Mouse (Mus musculus) heart, postnatal 10 days (tissue): ENCODE measurements at regions not wholly inside any gene's neighbourhood (a gene's known extent, or its start where the extent isn't known, plus 50 kb on each side); places are given as distances from the start of the nearest gene placed in this dataset.

Source experiments
- DNase-seq, 2 experiments: peaks; one replicate each; pipeline ENCODE4 v3.0.0; 2021
- intact Hi-C: fragments of 180-260 bp; cut with DNase I; formaldehyde crosslinking; loops from one replicate; pipeline ENCODE4 v1.15.1; 2025

DNA sequence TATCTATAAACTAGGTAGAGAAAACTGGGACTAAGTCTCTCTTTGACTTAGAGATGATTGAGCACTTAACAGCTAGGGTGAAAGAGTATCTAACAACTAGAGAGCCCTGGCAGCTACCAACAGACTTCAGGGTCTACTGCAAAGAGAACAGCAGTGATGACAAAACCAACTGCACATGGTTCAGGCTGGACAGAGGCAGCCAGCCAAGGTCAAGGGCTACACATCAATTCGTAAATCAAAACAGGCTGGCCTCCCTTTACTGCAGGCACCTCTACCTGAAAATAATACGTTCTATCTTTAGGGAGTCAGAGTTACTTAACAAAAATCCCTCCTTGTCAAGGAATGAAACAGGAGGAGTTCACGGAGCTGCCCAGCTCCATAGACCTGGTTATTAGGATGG lies 82.5 kb upstream of the Frmd6 start:
- intact Hi-C loops = no loop called here
- no peak for DNase-seq

DNA sequence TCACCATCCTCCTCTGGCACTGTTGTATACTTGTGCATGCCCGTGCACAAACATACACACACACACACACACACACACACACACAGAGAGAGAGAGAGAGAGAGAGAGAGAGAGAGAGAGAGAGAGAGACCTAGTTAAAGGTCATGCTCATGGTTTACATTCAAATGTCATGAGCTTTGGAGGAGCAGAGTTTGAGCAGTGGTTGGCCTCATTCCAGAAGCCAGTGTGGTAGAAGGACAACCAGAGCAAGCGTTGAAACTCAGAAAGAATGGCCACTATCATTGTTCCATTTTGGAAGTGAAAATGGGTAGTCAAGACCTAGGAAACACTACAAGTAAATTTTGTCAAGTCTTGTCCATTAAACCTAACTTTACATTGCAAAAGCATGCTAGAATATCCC lies 79.6 kb upstream of the Frmd6 start:
- peak in 1 of 2 experiments; percentile 12 for DNase-seq
- intact Hi-C loops = no loop called here

DNA sequence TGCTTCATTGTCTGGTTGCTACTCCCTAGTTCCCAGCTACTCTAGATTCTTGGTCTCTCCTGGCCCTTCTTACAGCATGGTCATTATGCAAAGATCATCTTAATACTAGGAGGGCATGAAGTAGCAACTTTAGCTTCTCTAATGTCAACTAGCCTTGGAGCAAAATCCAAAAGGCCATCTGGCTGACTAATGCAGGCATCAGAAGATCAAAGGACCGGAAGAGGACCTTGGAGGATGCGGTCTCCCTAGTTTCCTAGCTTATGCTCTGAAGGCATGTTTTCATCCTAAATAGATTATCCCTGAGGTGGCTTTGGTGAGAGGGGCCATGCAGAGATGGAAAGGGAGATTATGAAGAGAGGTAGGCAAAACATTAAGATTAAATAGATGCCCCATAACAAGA lies 75.7 kb upstream of the Frmd6 start:
- intact Hi-C loops = no loop called here

DNA sequence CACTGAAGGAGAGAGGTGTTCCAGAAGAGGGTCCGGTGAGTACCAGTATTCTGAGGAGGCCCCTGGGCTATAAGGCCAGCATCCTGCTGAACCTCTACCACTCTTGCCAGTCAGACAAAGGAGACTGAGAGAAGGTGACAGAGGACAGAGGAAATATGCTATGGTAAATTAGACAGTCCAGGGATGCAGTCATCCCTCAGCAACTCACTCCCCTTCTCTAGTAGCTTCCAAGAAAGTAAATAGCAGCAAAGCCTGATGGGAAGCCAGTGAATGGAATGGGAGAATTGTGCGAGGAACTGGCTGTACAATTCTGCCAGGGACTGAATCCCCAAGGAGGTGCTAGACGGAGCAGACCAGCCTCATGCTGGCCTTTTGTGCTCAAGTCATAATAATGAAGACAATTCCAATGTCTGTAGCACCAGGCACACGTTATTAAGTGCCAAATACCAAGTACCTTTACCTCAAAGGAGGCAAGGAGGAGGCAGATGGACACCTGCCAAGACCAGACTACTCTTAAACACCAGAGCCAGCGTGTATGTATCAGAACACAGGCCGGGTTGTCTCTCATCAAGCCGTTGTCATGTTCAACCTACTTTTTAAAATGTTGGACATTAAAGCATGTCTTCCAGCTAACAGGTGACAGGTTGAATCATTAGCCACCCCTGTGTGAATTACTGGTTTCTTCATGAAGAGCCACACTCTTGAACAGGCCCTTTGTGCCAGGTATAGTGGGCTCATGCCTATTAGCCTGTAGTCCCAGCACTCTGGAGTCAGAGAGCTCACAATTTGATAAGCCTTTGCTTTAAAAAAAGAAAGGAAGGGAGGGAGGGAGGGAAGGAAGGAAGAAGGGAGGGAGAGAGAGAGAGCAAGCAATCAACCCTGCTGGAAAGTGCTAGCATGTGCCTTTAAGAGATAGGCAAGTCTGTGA lies 74.4 kb upstream of the Frmd6 start:
- DNase-seq = peak in 1 of 2 experiments; percentile 23
- intact Hi-C loops = no loop called here

More for the DNA sequence above, 75.7 kb upstream of the Frmd6 start:
- DNase-seq = no peak

DNA sequence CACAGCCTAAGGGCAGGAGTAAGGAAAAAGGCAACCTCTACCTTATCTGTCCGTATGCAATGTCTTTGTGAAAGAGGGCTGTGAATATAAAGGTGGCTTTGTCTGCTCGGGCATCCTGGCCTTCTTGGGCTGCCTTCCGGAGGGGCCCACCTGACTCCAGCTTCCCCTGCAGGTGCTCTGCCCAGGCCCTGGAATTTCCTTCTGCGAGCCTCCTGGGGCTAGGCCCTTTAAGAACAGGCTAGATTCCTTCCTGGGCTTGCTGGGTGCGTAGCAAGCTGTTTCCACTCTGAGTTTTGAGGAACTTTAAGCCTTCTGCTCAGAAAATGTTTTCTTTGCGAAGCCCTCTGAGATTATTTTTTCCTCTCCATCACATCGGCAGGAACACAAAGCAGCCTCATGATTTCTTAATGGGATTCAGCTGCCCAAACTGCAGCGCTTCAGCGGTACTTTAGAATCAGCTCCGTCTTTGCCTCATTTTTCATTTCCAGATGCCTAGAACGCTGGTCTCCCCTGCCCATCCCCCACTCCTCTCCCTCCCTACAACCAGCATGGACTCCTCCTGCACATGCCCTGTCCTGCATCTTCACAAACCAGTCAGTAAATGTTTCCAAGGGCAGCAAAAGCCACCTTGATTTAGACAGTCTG lies 72.9 kb upstream of the Frmd6 start:
- intact Hi-C loops = no loop called here

DNA sequence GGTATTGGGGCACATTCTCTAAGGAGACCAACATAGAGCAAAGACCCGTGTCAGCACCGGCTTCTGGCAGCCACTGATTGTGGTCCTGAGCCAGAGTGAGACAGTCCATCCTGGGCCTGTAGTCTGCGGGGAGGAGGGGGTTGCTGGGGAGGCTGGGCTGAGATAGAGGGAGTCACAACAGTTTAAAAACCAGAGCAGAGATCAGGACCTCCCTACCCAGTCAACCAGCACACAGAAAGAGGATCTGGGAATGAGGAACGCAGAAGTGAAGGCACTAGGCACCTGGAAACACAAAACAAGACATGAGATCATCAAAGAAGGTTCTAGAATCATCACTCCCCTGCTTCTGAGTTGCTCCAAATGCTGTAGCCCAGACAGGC lies 72.4 kb upstream of the Frmd6 start:
- no peak for DNase-seq
- intact Hi-C loops = no loop called here

More for the DNA sequence above, 72.9 kb upstream of the Frmd6 start:
- peak; percentile 26 to 51 for DNase-seq

DNA sequence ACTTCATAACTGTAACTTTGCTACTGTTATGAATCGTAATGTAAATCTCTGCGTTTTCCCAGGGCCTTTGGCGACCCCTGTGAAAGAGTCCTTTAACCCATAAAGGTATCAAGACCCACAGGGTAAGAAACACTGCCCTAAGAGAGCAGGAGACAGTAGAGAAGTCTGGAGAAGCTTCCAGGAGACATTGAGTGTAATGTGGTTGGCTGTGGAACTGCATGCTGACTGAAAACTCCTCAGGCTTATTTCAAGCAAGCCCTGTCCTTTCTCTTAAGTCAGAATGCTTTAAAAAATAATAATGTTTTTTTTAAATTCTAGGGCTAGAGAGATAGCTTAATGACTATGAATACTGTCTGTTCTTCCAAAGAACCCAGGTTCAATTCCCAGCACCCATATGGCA lies 71.9 kb upstream of the Frmd6 start:
- no peak for DNase-seq
- intact Hi-C loops = no loop called here

DNA sequence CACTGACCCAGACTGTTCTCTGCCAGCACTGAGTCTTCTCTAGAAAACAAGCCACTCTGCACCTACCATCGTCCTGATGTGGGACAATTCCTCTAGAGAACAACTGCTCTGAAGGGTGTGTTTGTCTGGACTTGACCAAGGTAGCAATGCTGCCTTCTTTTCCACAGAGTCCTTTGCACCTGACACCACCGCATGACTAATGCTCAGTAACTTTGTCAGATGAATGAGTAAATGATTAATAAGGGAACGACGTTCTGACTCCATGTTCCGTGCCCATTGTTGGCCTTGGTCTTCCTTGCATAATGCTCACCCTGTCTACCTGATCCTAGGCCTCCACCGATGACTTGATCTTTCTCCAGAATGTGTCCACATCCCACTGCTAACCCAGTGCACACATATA lies 67.2 kb upstream of the Frmd6 start:
- no peak for DNase-seq
- intact Hi-C loops = no loop called here

DNA sequence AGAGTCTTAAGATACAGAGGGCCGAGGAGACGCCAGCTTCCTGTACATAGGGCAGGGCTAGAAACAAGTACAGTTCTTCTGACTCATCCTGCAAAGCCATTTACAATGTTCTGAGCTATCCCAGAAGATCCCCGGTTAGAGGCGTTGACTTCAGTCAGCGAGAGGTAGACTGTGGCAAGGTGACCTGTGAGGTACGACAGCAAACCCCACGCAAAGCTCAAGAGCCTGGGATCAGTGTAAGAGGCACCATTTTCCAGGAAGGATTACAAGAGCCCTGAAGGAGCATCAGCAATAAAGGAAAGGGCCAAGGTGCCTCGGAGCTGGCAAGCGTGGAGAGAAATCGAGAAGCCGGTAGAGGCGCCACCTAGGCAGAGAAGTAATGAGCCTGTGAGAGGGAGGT lies 61.8 kb upstream of the Frmd6 start:
- no peak for DNase-seq
- intact Hi-C loops = no loop called here

DNA sequence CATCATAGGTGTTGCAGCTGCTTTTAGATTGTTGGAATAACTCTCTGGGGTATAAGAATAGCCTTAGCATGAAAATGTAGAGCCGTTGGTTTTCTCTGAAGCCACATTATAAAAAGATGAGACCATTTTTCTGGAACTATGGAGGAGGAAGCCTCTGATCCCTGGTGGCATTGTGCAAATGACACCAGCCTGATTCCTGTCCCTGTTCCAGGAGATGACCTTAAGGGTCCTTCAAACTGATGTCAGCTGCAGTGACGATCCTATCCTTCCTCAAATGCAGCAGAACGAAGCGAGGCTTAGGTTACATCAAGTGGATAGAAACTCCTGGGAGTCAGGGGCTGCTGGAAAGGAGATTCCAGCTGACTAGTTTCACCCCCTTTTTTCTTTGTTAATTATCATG lies 59.0 kb upstream of the Frmd6 start:
- intact Hi-C loops = no loop called here
- no peak for DNase-seq

DNA sequence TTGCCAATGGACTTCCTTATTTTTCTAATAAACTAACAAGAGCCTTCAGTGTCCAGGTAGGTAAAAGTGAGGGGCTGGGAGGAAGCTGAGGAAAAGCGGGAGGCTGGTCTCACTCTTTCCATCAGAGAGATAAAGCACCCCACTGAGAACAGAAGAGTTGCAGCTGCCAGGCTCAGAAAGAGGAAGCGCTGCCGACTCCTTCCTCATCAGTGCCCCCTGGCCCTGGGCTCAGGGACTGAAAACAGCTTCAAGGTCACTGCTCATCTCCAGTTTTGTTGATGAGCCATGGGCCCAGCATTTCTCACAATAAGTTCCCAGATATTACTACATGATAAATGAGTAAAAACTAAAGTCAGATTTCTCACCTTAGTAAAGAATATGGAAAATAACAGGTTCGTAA lies 57.4 kb upstream of the Frmd6 start:
- intact Hi-C loops = no loop called here
- DNase-seq = no peak

DNA sequence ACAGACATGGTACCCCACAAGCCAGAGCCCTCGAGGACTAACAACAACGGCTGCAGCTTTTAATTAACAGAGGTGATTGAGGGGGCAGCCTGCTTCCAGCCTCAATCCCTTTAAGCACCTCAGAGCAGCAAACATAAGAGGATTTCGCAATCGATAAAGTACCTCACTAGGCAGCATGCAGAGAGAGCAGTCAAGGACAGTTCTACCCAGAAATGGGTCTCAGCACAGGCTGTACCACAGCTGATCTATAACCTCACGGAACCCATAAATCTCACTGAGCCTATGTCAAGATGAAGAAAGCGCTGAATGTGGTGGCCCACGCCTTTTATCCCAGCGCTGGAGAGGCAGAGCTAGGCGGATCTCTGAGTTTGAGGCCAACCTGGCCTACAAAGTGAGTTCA lies 56.6 kb upstream of the Frmd6 start:
- intact Hi-C loops = no loop called here
- no peak for DNase-seq

DNA sequence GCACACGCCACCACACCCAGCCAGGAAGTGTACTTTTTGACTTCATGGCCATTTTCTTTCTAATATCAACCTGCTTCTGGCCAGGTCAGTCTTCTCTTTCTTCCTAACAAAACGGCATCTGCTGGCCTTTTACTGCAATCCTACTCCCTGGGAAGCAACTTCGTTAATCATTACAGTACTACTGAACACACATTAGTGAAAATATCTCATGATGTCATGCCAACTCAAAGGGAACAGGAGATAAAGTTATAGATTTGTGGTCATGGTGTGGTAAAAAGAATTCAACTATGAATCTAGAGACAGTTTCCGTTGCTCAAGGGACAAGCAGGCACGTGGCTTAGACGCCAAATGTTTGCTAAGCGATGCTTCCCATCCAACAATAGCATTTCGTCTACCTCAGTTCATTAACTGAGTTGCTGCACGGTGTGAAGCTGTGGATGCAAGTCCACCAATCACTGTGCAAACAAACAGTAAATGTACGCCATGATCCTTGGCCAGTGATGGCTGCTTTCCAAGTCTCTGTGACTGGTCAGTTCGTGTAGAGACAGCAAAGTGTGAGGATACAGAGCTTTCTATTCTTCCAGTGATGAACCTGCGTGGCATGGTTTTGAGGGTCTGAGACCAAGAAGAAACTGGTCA lies 55.7 kb upstream of the Frmd6 start:
- intact Hi-C loops = no loop called here
- no peak for DNase-seq

DNA sequence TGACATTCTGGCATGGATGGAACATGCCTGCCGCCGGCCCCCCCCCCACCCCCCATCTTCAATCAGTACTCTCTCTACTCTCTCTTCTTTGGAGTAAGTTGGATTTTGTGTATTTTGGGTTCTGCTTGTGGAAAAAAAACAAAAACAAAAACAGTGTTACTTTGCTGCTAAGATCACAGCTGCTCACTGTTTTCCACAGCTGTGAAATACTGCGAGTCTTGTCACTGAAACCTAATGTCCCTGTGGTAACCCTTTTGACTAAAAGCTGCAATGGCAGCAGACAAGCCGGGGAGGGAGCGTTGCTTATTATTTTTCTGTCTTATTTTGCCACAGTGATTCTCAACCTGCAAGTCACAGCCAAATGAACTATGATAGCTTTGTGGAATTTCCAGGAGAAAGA lies 51.3 kb upstream of the Frmd6 start:
- intact Hi-C loops = no loop called here
- no peak for DNase-seq

DNA sequence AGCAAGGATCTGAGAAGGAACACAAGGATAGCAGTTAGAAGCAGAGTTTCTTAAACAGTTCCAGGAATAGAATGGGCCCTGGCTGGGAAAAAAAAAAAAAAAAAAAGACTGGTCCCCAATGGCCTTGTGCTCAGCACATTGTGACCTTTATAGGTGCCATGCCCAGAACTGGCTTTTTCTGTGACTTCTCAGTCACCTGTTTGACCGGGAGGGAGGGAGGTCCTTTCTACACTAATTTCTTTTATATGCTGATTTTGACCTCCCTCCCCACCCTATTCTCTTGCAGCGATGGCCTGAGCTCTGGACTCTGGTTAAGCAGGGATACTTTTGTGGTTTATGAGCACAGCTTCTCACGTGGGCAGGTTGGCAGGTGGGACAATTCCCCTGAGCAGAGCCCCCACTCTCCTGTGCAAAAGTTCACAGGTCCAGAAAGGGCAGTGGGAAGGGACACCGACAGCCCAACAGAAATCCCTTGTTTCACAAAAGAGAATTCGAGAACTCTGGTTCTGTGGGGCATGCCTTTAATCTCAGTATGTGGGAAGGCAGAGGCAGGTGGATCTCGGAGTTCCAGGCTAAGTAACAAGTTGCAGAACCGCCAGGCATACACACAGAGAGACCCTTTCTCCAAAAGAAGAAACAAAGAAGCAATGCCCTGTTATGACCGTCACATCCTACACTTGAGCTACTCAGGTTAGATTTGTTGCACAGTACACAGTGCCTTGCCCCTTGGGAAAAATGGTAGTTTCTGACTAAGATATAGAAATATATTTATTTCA lies 50.3 kb upstream of the Frmd6 start:
- DNase-seq = no peak
- intact Hi-C loops = no loop called here
